Mouse (Mus musculus): ENCODE results near the gene Exoc4.

DNA sequence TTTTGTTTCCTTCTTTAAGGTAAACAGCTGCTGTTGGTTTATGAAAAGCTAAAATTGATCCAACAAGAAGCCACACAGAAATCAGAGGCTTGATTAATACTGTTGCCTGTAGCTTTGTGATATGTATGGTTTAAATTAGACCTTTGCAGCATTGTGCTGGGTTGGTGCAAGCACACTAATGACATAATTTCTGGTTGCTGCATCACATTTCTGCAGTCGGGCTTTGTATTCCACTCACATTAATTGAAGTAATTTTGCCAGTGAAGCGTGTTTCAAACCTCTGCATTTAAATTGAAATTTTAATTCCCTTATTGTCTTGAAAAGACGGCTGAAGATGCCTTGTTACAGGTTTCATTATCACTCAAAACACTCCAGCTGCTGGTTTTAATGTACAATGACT, 34.6 kb downstream of the Exoc4 start:
- TF ChIP-seq EP300 (IDR thresholded peaks at IDR 0.05) (no peak), CTCF (IDR thresholded peaks at IDR 0.05) (no peak)

Data from lung, postnatal 0 days (tissue).